ENCODE assay signal across 8 mouse cellular contexts in genomic region chr19:40588293-40588654, GRCm38 (mm10). TPM values are rescaled to one million over a fixed set of nuclear protein-coding genes. Genes with fewer than 3 reads are reported as not detected.
A peak's percentile ranks its signal among the peaks of the same experiment; 100 is the strongest.
DNase-seq lines count a peak whose midpoint lies in the region; ATAC-seq lines count a peak whose summit lies in the region.

Gene Aldh18a1, minus strand, starts transcription at chr19:40588463.

- peak within 1 kb of the TSS; percentile 78 to 80 for H3K27ac ChIP-seq in heart, embryonic 14.5 days (replicated peaks in 1 of 2; ENCODE audit: control insufficient read depth in 1 of 2, insufficient read depth in 1 of 2, low read depth in 2 of 2, low read length in 2 of 2)
- peak within 1 kb of the TSS; percentile 84 for H3K27ac ChIP-seq in liver, embryonic 13.5 days
- H3K27ac ChIP-seq in stomach, embryonic 16.5 days (ENCODE audit: low read length), result peak within 1 kb of the TSS; percentile 84

- peaks cover 23% of the 10 kb centered on the region for H3K36me3 ChIP-seq in heart, embryonic 14.5 days (ENCODE audit: control insufficient read depth, insufficient read depth, low read length)
- H3K36me3 ChIP-seq in liver, embryonic 13.5 days, result peaks cover 20% of the 10 kb centered on the region
- H3K36me3 ChIP-seq in stomach, embryonic 16.5 days (ENCODE audit: control insufficient read depth, insufficient read depth, low read length), result no peaks in the 10 kb centered on the region

- H3K27me3 ChIP-seq in heart, embryonic 14.5 days (ENCODE audit: control insufficient read depth, insufficient read depth, low read length), result no peaks in the 10 kb centered on the region
- H3K27me3 ChIP-seq in liver, embryonic 13.5 days, result no peaks in the 10 kb centered on the region
- no peaks in the 10 kb centered on the region for H3K27me3 ChIP-seq in stomach, embryonic 16.5 days (ENCODE audit: control insufficient read depth, insufficient read depth, low read length)

- WGBS in heart, embryonic 14.5 days, result under 1% methylated on average over 34 of the region's 34 CpGs
- under 1% methylated on average over 34 of the region's 34 CpGs for WGBS in liver, embryonic 13.5 days (ENCODE audit: insufficient replicate concordance)
- WGBS in stomach, embryonic 16.5 days, result under 1% methylated on average over 34 of the region's 34 CpGs

- H3K4me2 ChIP-seq in heart, embryonic 14.5 days (ENCODE audit: low read length), result peak within 1 kb of the TSS; percentile 70
- peak within 1 kb of the TSS; percentile 94 for H3K4me2 ChIP-seq in liver, embryonic 13.5 days
- H3K4me2 ChIP-seq in stomach, embryonic 16.5 days (ENCODE audit: low read depth, low read length), result peak within 1 kb of the TSS; percentile 95

- DNase-seq in c-Kit-negative CD71-positive TER-119-positive erythroid progenitor cells, embryonic 14.5 days (ENCODE audit: low read depth, low spot score), result peak; percentile 53
- peak; percentile 89 for DNase-seq in fibroblast of lung, adult 2 months (ENCODE audit: low read depth)
- peak; percentile 93 for DNase-seq in kidney, postnatal 14 days
- peak; percentile 87 for DNase-seq in liver, embryonic 13.5 days
- DNase-seq in neural tube, embryonic 10.5 days (ENCODE audit: extremely low spot score, low spot score), result peak; percentile 95

- ATAC-seq in CD4-positive, CD25-positive, alpha-beta regulatory T cell, adult 4 months, result peak; percentile 92
- ATAC-seq in heart, embryonic 14.5 days (ENCODE audit: insufficient number of reproducible peaks, insufficient read depth, low FRiP score, low read depth), result peak; percentile 96
- ATAC-seq in liver, embryonic 13.5 days (ENCODE audit: low read depth), result peak; percentile 83
- peak; percentile 95 for ATAC-seq in stomach, embryonic 16.5 days (ENCODE audit: insufficient read depth, low FRiP score)

- peak within 1 kb of the TSS; percentile 79 for H3K9ac ChIP-seq in heart, embryonic 14.5 days (ENCODE audit: low read length)
- H3K9ac ChIP-seq in liver, embryonic 13.5 days, result peak within 1 kb of the TSS; percentile 82
- peak within 1 kb of the TSS; percentile 83 for H3K9ac ChIP-seq in stomach, embryonic 16.5 days (ENCODE audit: low read length)

- H3K4me3 ChIP-seq in heart, embryonic 14.5 days (ENCODE audit: control insufficient read depth in 1 of 2, insufficient read depth in 1 of 2, low read depth in 1 of 2, low read length in 2 of 2), result peak within 1 kb of the TSS; percentile 72 to 97
- H3K4me3 ChIP-seq in liver, embryonic 13.5 days (replicated peaks), result peak within 1 kb of the TSS; percentile 83
- peak within 1 kb of the TSS; percentile 91 for H3K4me3 ChIP-seq in stomach, embryonic 16.5 days (replicated peaks; ENCODE audit: low read length)

- H3K9me3 ChIP-seq in heart, embryonic 14.5 days (ENCODE audit: control insufficient read depth, low read length), result no peaks in the 10 kb centered on the region
- H3K9me3 ChIP-seq in liver, embryonic 13.5 days (replicated peaks), result no peaks in the 10 kb centered on the region
- no peaks in the 10 kb centered on the region for H3K9me3 ChIP-seq in stomach, embryonic 16.5 days (replicated peaks; ENCODE audit: control insufficient read depth, low read length)

- H3K4me1 ChIP-seq in heart, embryonic 14.5 days (ENCODE audit: control insufficient read depth in 2 of 2, insufficient read depth in 2 of 2, low read length in 2 of 2), result peaks cover 6 to 10% of the 10 kb centered on the region in 2 experiments
- H3K4me1 ChIP-seq in liver, embryonic 13.5 days (replicated peaks), result peaks cover 44% of the 10 kb centered on the region
- H3K4me1 ChIP-seq in stomach, embryonic 16.5 days (ENCODE audit: control insufficient read depth, insufficient read depth, low read length), result 0 out of 2 replicates have a peak, but pooled peaks cover 7% of the 10 kb centered on the region

RNA-seq across cellular contexts. Expression of gene Aldh18a1, which starts in this region (rescaled TPM):
- polyA plus RNA-seq in CD4-positive, CD25-positive, alpha-beta regulatory T cell, adult 4 months (2017; shearing (Covaris generic)), result 10 to 100 TPM; 39.2 to 80.4 TPM
- polyA plus RNA-seq in heart, embryonic 14.5 days (2014; fragmentation: Nextera tagmentation; extraction: Ambion mirVana), result 38.3 and 41.2 TPM in 2 replicates
- 42.9 and 51.0 TPM in 2 replicates for polyA plus RNA-seq in liver, embryonic 13.5 days (2015; fragmentation: Nextera tagmentation; extraction: Ambion mirVana)
- 109 and 110 TPM in 2 replicates for polyA plus RNA-seq in stomach, embryonic 16.5 days (2015; fragmentation: Nextera tagmentation; extraction: Ambion mirVana)

Comparison
In these comparisons a context has a peak if more than half of its experiments do, and no peak if none do; other contexts are left out.
1. Peak in every context shown above with its lines: DNase-seq, ATAC-seq, H3K4me3 ChIP-seq and H3K27ac ChIP-seq.